Mouse (Mus musculus) adrenal gland, postnatal 36 days (tissue): ENCODE data around the gene Eddm3b. TPM values are rescaled to one million over a fixed set of nuclear protein-coding genes. Genes with fewer than 3 reads are reported as not detected.

Experiments used
- DNase-seq, 2 experiments: peaks; one replicate each; pipeline ENCODE4 v3.0.0; 2021; ENCODE audit warnings: mixed read lengths in 1 of 2
- total RNA-seq, 2 experiments: library from RNA; stranded (reverse); gene quantifications; 2 replicates each; pipeline ENCODE4 v1.2.3; 2021

Gene Eddm3b
- total RNA-seq, 2 experiments from 2014 or later, result not detected

DNA sequence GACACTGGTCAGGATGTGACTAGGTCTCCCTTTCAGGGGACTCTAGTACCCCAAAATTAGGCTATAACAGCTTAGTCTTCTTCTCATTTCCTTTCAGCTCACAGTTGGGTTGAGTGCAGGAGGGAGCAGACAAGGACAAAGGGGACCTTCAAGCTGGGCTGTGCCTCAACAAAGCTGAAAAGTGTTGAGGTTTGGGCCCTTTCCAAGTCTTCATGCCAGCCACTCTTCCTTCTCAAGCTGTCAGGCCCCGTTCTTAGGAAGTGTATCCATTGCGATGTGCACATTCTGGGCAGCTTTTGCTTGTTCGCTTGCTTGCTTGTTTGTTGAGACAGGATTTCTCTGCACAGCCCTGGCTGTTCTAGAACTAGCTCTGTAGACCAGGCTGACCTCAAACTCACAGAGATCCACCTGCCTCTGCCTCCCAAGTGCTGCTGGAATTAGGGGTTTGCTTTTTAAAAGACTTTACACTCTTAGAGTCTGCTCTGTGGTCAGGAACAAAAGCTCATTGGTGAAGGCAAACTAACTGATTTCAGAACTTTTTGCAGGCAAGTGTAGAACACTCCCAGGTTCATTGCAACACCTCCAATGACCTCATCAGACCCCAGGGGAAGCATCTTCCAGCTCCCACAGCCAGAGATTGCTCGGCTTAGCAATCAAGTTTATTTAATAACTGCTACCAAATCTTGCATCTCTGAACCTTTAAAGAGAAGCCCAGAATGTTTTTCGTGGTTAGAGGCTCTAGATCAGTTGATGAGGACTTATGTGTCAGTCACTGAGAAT lies 19.9 kb upstream of the Eddm3b start:
- DNase-seq, result peak in 1 of 2 experiments; percentile 44

- no peak for DNase-seq
Measured at GRCm38 (mm10) chr14:51094921-51095320, 19.3 kb upstream of the Eddm3b start.

DNA sequence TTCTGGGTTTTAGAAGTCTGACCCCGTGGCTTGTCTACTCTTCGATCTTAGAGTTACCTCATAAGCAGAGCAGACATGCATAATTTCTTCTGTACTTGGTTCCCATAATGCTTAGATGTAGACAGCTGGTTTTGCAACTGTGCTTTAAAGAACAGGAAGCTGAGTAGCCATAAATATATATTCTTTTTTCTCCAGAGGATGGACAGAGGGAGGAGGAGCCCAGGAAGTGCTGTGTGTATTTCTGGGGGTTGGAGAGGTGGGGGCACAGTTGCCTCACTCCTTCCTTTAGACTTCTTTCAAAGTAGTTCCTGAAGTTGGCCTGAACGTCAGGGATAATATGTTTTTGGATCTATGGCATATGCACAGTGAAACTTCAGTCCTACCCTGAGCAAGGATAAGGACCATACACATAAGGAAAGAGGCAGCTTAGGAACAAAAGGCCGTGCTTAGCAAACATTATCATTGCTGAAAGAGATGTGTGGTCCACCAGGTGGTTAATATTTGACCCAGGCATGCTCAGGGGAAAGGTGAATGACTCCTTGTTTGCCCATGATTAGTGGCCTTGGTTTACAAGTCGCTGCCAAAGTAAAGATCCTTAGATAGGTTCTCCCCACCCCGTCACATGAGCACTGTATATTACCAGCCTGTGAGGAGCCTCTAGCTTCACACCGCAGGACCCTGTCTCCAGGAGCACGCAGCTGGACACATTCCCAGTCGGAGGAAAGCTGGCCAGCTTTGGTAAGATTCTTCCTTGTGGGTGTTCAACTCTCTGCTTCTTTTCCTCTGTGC lies 18.3 kb upstream of the Eddm3b start:
- DNase-seq, result no peak

GRCm38 (mm10) chr14:51098300-51098699 lies 15.9 kb upstream of the Eddm3b start:
- peak; percentile 55 to 80 for DNase-seq

DNA sequence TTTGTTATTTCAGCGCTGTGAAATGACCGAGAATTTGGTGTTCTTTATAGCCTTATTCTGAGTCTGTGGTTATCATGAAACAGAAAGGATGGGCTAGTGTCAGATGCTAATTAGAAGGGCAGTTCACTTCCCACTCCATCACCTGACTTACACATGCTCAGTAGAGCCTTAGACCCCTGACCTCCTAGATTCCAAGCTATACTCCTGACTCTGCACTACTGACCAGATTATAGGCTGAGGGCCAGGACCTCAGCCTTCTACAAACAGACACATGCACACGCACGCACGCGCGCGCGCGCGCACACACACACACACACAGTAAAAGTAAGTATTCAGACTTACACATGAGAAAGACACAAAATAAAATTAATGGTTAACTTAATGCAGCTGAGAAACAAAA lies 15.3 kb upstream of the Eddm3b start:
- no peak for DNase-seq

GRCm38 (mm10) chr14:51101284-51101683 lies 12.9 kb upstream of the Eddm3b start:
- no peak for DNase-seq

- peak; percentile 75 to 79 for DNase-seq
Measured at GRCm38 (mm10) chr14:51103217-51103616, 11.0 kb upstream of the Eddm3b start.

- DNase-seq, result no peak
Measured at GRCm38 (mm10) chr14:51104366-51104765, 9.9 kb upstream of the Eddm3b start.

DNA sequence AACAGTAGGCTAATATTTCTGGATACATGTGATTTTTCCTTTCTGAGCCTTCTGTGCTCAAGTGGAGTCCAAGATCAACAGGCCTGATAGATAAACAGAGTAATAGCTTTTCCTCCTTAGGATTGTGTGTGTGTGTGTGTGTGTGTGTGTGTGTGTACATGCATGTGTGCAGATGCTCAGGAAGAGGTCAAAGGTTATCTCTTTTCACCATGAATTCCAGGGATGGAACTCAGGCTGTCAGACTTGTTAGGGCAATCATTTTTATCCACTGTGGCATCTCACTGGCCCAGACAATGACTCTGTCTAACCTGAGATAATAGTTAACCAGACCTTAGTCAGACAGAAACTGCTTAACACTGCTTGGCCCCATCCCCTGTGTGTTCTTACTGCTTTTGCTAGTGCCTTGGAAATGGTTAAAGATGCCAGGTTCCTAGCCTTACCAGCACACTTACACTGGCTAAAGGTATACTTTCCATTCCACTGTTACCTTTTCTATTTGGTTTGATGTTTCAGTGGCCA lies 7.7 kb upstream of the Eddm3b start:
- DNase-seq, result no peak

DNA sequence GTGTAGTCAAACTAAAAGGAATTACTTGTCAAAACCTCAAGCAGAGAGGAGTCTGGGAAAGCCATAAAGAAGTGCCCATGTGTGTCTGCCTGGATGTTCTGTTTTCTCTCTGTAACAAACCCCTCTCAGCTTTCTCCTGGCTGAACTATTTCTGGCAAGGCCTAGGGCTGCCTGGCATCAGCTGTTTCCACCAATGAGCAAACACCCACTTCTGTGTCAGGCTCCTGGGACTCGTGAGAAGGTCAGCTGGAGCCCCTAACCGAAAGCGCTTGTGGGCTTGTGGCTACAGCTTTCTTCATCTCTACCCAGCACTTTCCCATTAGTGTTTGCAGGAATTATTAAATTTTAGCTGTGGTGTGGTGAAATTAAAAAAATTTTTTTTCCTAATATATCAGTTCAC lies 2.3 kb upstream of the Eddm3b start:
- no peak for DNase-seq

DNA sequence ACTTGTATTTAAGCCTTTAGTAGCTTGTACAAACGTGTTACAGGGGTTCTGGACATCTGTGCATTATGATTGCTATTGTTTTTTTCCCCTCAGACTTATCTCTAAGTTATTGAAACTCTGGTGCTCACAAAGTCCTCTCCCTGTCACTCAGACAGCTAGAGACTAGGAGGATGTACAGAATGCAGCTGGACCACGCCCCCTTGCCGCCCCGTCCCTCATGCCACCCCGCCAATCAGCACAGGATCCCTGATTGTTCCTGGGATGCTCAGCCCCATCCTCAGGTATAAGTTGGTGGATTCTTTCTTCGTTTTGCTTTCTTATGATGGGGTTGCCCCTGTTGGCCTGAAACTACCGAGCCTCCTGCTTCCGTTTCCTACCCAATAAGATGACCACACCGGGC lies 750 bp upstream of the Eddm3b start:
- DNase-seq, result no peak

GRCm38 (mm10) chr14:51125684-51126083 lies 11.5 kb downstream of the Eddm3b start:
- DNase-seq, result no peak

- DNase-seq, result no peak
Measured at GRCm38 (mm10) chr14:51127648-51128258, 13.5 kb downstream of the Eddm3b start.

DNA sequence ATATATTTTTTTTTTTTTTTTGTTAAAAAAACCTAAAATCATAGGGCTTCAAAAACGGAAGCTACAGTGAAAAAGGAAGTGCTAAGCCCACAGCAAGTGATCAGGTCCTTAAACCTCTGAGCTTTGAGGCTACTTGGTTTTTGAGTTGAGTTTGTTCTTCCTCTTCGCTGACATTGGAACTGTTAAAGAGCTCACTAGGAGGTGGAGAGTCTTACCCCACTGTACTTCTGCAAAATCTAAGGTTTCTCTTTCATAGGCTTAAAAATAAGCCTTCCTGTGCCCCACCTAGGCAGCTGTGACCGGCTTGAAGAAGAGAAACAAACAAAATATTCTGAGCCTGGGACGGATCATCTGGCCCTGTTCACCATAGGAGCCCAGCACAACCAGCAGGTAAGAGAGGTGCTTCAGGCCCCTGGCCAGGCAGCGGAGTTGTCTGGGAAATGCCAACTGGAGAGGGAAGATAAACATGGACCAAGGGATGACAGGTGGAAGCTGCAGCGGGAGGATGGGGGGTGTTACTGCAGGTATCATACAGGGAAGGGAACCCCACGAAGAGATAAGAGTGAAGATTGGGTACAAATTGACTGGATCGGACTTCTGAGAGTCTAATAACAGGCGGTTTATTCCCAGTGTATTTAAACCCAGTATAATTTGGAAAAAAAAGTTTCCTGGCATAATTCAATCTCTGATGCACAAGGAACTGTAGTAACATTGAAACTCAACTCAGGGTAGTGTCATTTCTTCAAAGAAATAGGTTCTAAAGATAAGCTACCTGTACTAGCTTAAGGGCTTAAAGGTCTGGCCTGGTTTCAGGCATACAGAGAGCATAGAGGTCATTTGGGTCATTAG lies 14.8 kb downstream of the Eddm3b start:
- DNase-seq, result no peak

DNA sequence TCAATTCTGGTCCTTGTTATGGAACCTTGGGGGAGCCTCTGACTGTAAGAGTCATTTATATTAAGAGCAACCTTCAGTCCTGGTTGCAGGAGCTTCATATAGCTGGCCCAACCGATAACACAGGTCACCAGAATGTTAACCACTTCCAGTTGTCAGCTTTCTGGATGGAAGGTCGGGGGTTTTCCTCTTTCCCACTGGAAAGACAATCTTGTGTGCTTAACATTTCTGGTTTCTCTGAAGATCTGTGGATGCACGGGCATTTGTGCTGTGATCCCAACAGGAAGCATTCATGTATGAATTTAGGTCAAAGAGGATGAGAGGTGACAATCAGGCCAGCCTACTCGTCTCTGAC lies 15.4 kb downstream of the Eddm3b start:
- DNase-seq, result no peak

GRCm38 (mm10) chr14:51130315-51130940 lies 16.2 kb downstream of the Eddm3b start:
- DNase-seq, result no peak

DNA sequence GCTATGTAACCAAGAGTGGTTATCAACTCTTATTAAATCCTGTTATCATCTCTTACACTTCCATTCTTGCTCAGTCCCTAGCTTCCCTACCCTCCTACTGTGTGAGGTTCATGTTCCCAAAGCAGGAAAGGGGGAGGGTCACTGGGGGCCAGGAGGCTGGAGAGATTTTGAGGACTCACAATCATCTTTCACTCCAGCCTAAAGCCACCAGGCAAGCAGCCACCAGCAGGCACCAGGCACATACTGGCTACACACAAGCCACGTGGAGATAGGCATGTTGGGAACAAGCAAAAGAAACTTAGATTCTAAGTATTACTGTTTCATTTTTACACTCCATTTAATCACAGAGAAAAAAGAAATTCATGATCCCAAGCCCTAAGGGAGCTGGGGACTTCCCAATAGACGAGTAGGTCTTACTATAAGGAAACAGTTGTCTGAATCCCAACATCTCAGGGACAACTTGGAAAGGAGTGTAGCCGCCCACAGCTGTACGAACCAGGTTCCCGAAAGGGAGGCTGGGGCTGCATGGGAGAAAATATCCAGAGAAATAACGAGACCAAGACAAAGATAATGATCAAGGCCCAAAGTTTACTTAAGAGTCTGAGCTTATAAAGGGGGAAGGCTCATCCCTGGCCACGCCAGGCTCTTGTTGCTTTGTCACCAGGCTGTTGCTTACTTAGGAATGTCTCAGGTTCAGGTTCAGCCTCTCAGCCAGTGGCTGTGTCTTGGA lies 17.0 kb downstream of the Eddm3b start:
- no peak for DNase-seq

- no peak for DNase-seq
Measured at GRCm38 (mm10) chr14:51132372-51132771, 18.1 kb downstream of the Eddm3b start.

DNA sequence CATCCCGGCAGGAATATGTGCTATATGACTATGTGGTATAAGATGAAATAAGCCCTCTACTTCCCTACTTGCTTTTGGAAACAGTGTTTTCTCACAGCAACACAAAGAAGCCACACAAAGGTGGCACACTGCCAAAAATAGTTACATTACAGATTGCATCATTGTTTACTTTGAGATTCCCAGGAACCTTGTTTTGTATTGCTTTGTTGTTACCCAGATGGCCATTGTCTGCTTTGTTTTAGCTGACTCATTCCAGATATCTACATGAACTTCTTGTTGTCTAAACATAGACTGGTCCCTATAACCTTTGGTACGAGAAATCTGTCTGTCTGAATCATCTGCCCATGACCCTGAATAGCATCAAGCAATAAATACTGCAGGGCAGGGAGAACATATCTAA lies 26.1 kb downstream of the Eddm3b start:
- DNase-seq, result no peak

DNA sequence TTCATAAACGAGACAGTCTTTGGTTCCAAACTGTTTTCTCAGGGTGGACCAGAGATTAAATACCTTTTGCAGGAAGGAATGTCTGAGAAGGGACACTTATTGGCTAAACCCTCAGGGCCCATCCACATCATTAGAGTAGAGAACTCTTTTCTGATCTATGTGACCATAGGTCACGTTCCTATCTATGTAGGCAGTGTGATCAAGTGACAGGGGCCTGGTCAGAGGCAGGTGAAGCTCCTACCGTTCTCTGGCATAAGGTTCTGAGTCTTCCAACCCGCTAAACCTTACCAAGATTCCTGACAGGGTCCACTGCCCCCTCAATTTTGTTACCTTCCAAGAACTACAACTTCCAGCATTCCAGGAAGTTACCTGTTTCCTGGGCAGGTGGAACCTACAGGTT lies 27.9 kb downstream of the Eddm3b start:
- no peak for DNase-seq

DNA sequence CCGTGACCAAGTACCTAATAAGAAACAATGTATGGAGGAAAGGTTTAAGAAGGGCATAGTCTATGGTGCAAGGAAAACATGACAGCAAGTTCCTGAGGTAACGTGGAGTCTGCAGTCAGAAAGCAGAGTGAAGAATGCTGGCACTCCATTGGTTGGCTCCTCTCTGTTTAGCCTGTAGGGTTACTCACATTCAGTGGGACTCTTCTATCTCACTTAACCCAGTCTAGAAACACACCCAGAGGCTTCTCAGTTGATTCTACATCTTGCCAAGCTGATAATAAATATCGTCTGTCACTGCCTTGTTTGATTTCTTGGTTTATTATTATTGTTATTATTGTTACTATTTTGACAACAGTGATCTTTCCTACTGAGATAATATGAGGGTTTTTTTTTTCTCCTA lies 28.3 kb downstream of the Eddm3b start:
- no peak for DNase-seq
